Comparison of ENCODE assay signal across 14 mouse cellular contexts in the genomic region with DNA sequence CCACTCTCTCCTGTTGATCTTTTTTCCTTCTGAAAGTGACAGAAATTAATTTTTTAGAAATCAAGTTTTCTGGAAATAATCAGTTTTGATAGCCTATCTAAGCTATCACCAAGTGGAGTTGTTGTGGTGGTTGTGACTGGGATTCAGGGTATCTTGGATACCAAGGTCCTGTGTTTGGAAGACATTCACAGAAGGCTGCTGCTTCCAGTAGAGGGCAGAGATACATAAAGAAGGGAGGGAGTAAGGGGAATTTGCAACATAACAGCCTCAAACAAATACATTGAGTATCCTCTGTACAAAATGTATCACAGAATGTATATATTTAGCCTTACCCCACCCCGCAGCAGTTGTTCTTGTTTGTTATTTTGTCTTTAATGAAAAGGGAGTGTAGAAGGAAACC. TPM values are rescaled to one million over a fixed set of nuclear protein-coding genes. Genes with fewer than 3 reads are reported as not detected.
DNase-seq lines count a peak whose midpoint lies in the region; ATAC-seq and TF ChIP-seq lines count a peak whose summit lies in the region.
"Had no signal": no experiment of that assay in that cellular context is flagged by ENCODE, and none has a peak within 500 bp of the region (broad histone marks: within the 10 kb centered on the region; RNA-seq: fewer than 3 reads in every experiment).

No protein-coding gene starts in this region.

- peak; percentile 52 for DNase-seq in embryonic facial prominence, embryonic 14.5 days (ENCODE audit: low spot score)
- no peak for DNase-seq in embryonic facial prominence, embryonic 10.5 days (ENCODE audit: low spot score)
- peak; percentile 75 for DNase-seq in kidney, postnatal 0 days (ENCODE audit: low spot score)
- DNase-seq in neural tube, embryonic 10.5 days (ENCODE audit: extremely low spot score, low spot score): no peak
- DNase-seq in telencephalon, adult 2 months (ENCODE audit: low read depth, low spot score): peak; percentile 13
- DNase-seq in cerebellum, adult 11 months: no peak
- DNase-seq: gastrocnemius, postnatal 10 days; kidney, adult 9 months; layer of hippocampus, postnatal 36 days had no signal

- no peak overlapping the region for H3K4me2 ChIP-seq in embryonic facial prominence, embryonic 14.5 days (ENCODE audit: low read depth, low read length)
- H3K4me2 ChIP-seq in kidney, postnatal 0 days (ENCODE audit: low read length): no peak overlapping the region
- no peak overlapping the region for H3K4me2 ChIP-seq in kidney, embryonic 16.5 days (replicated peaks; ENCODE audit: low read depth, low read length)
- no peak overlapping the region for H3K4me2 ChIP-seq in neural tube, embryonic 15.5 days
- H3K4me2 ChIP-seq: heart, embryonic 15.5 days; midbrain, embryonic 12.5 days had no signal

- peak; percentile 73 for TF ChIP-seq CTCF in kidney, postnatal 0 days (IDR thresholded peaks at IDR 0.05; ENCODE audit: low read depth)

- ATAC-seq in embryonic facial prominence, embryonic 14.5 days (ENCODE audit: low read depth): no peak; the same call in 1 of the 2 replicates
- no peak for ATAC-seq in kidney, postnatal 0 days (replicated peaks; ENCODE audit: low FRiP score, low read depth)
- no peak for ATAC-seq in kidney, embryonic 16.5 days (ENCODE audit: low FRiP score, low TSS enrichment)
- ATAC-seq in neural tube, embryonic 15.5 days (ENCODE audit: low FRiP score): peak; percentile 82; the same call in 1 of the 2 replicates

- no peaks in the 10 kb centered on the region for H3K27me3 ChIP-seq in embryonic facial prominence, embryonic 14.5 days (replicated peaks; ENCODE audit: control insufficient read depth, insufficient read depth, low read length)
- no peaks in the 10 kb centered on the region for H3K27me3 ChIP-seq in embryonic facial prominence, embryonic 10.5 days (replicated peaks; ENCODE audit: low read depth, poor library complexity, severe bottlenecking)
- H3K27me3 ChIP-seq in kidney, postnatal 0 days (ENCODE audit: insufficient read depth, low read length): no peaks in the 10 kb centered on the region
- H3K27me3 ChIP-seq in kidney, embryonic 16.5 days (ENCODE audit: insufficient read depth, low read length): no peaks in the 10 kb centered on the region
- no peaks in the 10 kb centered on the region for H3K27me3 ChIP-seq in neural tube, embryonic 15.5 days (replicated peaks)
- H3K27me3 ChIP-seq: heart, embryonic 15.5 days; midbrain, embryonic 12.5 days had no signal

- no peak overlapping the region for H3K9ac ChIP-seq in embryonic facial prominence, embryonic 14.5 days (ENCODE audit: low read depth, low read length)
- H3K9ac ChIP-seq in kidney, postnatal 0 days (ENCODE audit: low read depth, low read length): no peak overlapping the region
- no peak overlapping the region for H3K9ac ChIP-seq in kidney, embryonic 16.5 days (replicated peaks; ENCODE audit: low read length)
- no peak overlapping the region for H3K9ac ChIP-seq in neural tube, embryonic 15.5 days (replicated peaks)
- H3K9ac ChIP-seq: heart, embryonic 15.5 days; liver, embryonic 14.5 days; midbrain, embryonic 12.5 days had no signal

- H3K36me3 ChIP-seq in embryonic facial prominence, embryonic 14.5 days (ENCODE audit: control insufficient read depth, insufficient read depth, low read length): peaks cover 11% of the 10 kb centered on the region; the same call in 1 of the 2 replicates
- H3K36me3 ChIP-seq in embryonic facial prominence, embryonic 10.5 days (replicated peaks): no peaks in the 10 kb centered on the region
- H3K36me3 ChIP-seq in kidney, postnatal 0 days (ENCODE audit: insufficient read depth, low read length): peaks cover 8% of the 10 kb centered on the region; the same call in 1 of the 2 replicates
- H3K36me3 ChIP-seq in kidney, embryonic 16.5 days (ENCODE audit: insufficient read depth, low read length): peaks cover 5% of the 10 kb centered on the region
- H3K36me3 ChIP-seq in neural tube, embryonic 15.5 days: peaks cover 8% of the 10 kb centered on the region

- WGBS in embryonic facial prominence, embryonic 14.5 days: 46% methylated on average over 1 of the region's 1 CpGs
- 62% methylated on average over 1 of the region's 1 CpGs for WGBS in embryonic facial prominence, embryonic 10.5 days
- WGBS in kidney, postnatal 0 days: 56% methylated on average over 1 of the region's 1 CpGs
- WGBS in kidney, embryonic 16.5 days: 54% methylated on average over 1 of the region's 1 CpGs
- WGBS in neural tube, embryonic 15.5 days: 79% methylated on average over 1 of the region's 1 CpGs

- no peak overlapping the region for H3K4me3 ChIP-seq in embryonic facial prominence, embryonic 14.5 days (ENCODE audit: low read depth, low read length)
- H3K4me3 ChIP-seq in embryonic facial prominence, embryonic 10.5 days: no peak overlapping the region
- no peak overlapping the region for H3K4me3 ChIP-seq in kidney, postnatal 0 days (replicated peaks; ENCODE audit: low read depth, low read length)
- H3K4me3 ChIP-seq in kidney, embryonic 16.5 days (ENCODE audit: low read length): no peak overlapping the region
- H3K4me3 ChIP-seq in neural tube, embryonic 15.5 days (replicated peaks): no peak overlapping the region
- H3K4me3 ChIP-seq: heart, embryonic 15.5 days; midbrain, embryonic 12.5 days had no signal

- peaks cover 5% of the 10 kb centered on the region; the same call in 1 of the 2 replicates for H3K9me3 ChIP-seq in embryonic facial prominence, embryonic 14.5 days (ENCODE audit: control insufficient read depth, low read length)
- H3K9me3 ChIP-seq in embryonic facial prominence, embryonic 10.5 days: no peaks in the 10 kb centered on the region
- no peaks in the 10 kb centered on the region for H3K9me3 ChIP-seq in kidney, postnatal 0 days (replicated peaks; ENCODE audit: low read length)
- H3K9me3 ChIP-seq in kidney, embryonic 16.5 days (ENCODE audit: low read length): no peaks in the 10 kb centered on the region
- 0 out of 2 replicates have a peak, but pooled peaks cover 3% of the 10 kb centered on the region for H3K9me3 ChIP-seq in neural tube, embryonic 15.5 days (replicated peaks)
- H3K9me3 ChIP-seq: heart, embryonic 15.5 days; midbrain, embryonic 12.5 days had no signal

- H3K4me1 ChIP-seq in embryonic facial prominence, embryonic 14.5 days (ENCODE audit: control insufficient read depth, insufficient read depth, low read length): no peaks in the 10 kb centered on the region
- H3K4me1 ChIP-seq in embryonic facial prominence, embryonic 10.5 days: no peaks in the 10 kb centered on the region
- H3K4me1 ChIP-seq in kidney, postnatal 0 days (replicated peaks; ENCODE audit: insufficient read depth, low read length): no peaks in the 10 kb centered on the region
- no peaks in the 10 kb centered on the region for H3K4me1 ChIP-seq in kidney, embryonic 16.5 days (ENCODE audit: insufficient read depth, low read length)
- H3K4me1 ChIP-seq in neural tube, embryonic 15.5 days: no peaks in the 10 kb centered on the region
- H3K4me1 ChIP-seq: heart, embryonic 15.5 days; midbrain, embryonic 12.5 days had no signal

- no peak overlapping the region for H3K27ac ChIP-seq in embryonic facial prominence, embryonic 14.5 days (replicated peaks; ENCODE audit: low read depth, low read length)
- no peak overlapping the region for H3K27ac ChIP-seq in embryonic facial prominence, embryonic 10.5 days (replicated peaks)
- H3K27ac ChIP-seq in kidney, postnatal 0 days: no peak overlapping the region
- H3K27ac ChIP-seq in kidney, embryonic 16.5 days (ENCODE audit: low read length): no peak overlapping the region
- H3K27ac ChIP-seq in neural tube, embryonic 15.5 days (replicated peaks): no peak overlapping the region
- H3K27ac ChIP-seq: heart, embryonic 15.5 days; liver, embryonic 14.5 days; midbrain, embryonic 12.5 days had no signal

RNA-seq across cellular contexts. Expression of gene Moxd1, which starts 31.3 kb away (rescaled TPM):
- 19.8 and 21.7 TPM in 2 replicates for polyA plus RNA-seq in embryonic facial prominence, embryonic 14.5 days (2014; fragmentation: Nextera tagmentation; extraction: Ambion mirVana)
- polyA plus RNA-seq in embryonic facial prominence, embryonic 10.5 days (2016; fragmentation: Nextera tagmentation; extraction: Ambion mirVana): 12.8 and 15.3 TPM in 2 replicates
- 12.0 and 12.4 TPM in 2 replicates for polyA plus RNA-seq in kidney, postnatal 0 days (2015; fragmentation: Nextera tagmentation; extraction: Ambion mirVana)
- 23.4 and 24.0 TPM in 2 replicates for polyA plus RNA-seq in kidney, embryonic 16.5 days (2015; fragmentation: Nextera tagmentation; extraction: Ambion mirVana)
- 8.6 and 9.0 TPM in 2 replicates for polyA plus RNA-seq in neural tube, embryonic 15.5 days (2015; fragmentation: Nextera tagmentation; extraction: Ambion mirVana)

RNA-seq across cellular contexts. Expression of gene Stx7, which starts 42.9 kb away (rescaled TPM):
- 86.9 and 93.9 TPM in 2 replicates for polyA plus RNA-seq in embryonic facial prominence, embryonic 14.5 days (2014; fragmentation: Nextera tagmentation; extraction: Ambion mirVana)
- polyA plus RNA-seq in embryonic facial prominence, embryonic 10.5 days (2016; fragmentation: Nextera tagmentation; extraction: Ambion mirVana): 47.9 and 55.1 TPM in 2 replicates
- polyA plus RNA-seq in kidney, postnatal 0 days (2015; fragmentation: Nextera tagmentation; extraction: Ambion mirVana): 167 and 185 TPM in 2 replicates
- 127 and 146 TPM in 2 replicates for polyA plus RNA-seq in kidney, embryonic 16.5 days (2015; fragmentation: Nextera tagmentation; extraction: Ambion mirVana)
- 280 and 309 TPM in 2 replicates for polyA plus RNA-seq in neural tube, embryonic 15.5 days (2015; fragmentation: Nextera tagmentation; extraction: Ambion mirVana)

Comparison
In these comparisons a context has a peak if more than half of its experiments do, and no peak if none do; other contexts are left out.
1. DNase-seq: peak in embryonic facial prominence, embryonic 14.5 days (single experiment), kidney, postnatal 0 days (single experiment) and telencephalon, adult 2 months (single experiment); none in embryonic facial prominence, embryonic 10.5 days (single experiment), neural tube, embryonic 10.5 days (single experiment) and cerebellum, adult 11 months (single experiment).